Mouse (Mus musculus) thymus, adult 2 months (tissue): ENCODE measurements around the gene Cfap300.

Experiments used
- CTCF ChIP-seq: fragments of 200-500 bp; IDR thresholded peaks from 2 replicates; pipeline ENCODE4 v1.5.1; 2012; ENCODE audit warnings: mild to moderate bottlenecking, control low read depth, low read length, moderate library complexity, borderline replicate concordance; ENCODE audit not compliant: control insufficient read depth, poor library complexity, insufficient read depth; ENCODE audit errors: extremely low read depth
- POLR2A ChIP-seq: fragments of 200-500 bp; IDR thresholded peaks from 2 replicates; pipeline ENCODE4 v1.6.1; 2012; ENCODE audit warnings: mild to moderate bottlenecking, low read length, control low read depth, moderate library complexity; ENCODE audit not compliant: control insufficient read depth, poor library complexity, insufficient read depth; ENCODE audit errors: extremely low read depth

GRCm38 (mm10) chr9:7971993-7972392 lies 70.6 kb downstream of the Cfap300 start:
- TF ChIP-seq CTCF (no peak), POLR2A (no peak)
